Mouse (Mus musculus) forebrain, embryonic 11.5 days (tissue): ENCODE measurements around the gene Rragd. TPM values are rescaled to one million over a fixed set of nuclear protein-coding genes. Genes with fewer than 3 reads are reported as not detected.

Source experiments
- ATAC-seq: fragments of 200-750 bp; cut with Nextera tagmentation; replicated peaks from 2 replicates; pipeline ENCODE4 v1.8.0; 2017; ENCODE audit warnings: moderate TSS enrichment; ENCODE audit not compliant: low FRiP score
- DNase-seq: peaks from one replicate; pipeline ENCODE4 v3.0.0-alpha.2; 2017; ENCODE audit warnings: low spot score
- H3K27ac ChIP-seq: fragments of 300-500 bp; sonication (generic); 2 replicates; pipeline ENCODE4 v1.5.1; 2014; ENCODE audit warnings: low read depth, low read length
- H3K27me3 ChIP-seq: fragments of 300-500 bp; sonication (generic); 2 replicates; pipeline ENCODE4 v1.6.1; 2014; ENCODE audit warnings: mild to moderate bottlenecking, low read length, mixed read lengths; ENCODE audit not compliant: control insufficient read depth, insufficient read depth
- H3K36me3 ChIP-seq: fragments of 300-500 bp; sonication (generic); 2 replicates; pipeline ENCODE4 v1.6.1; 2014; ENCODE audit warnings: mild to moderate bottlenecking, low read length, moderate library complexity, mixed read lengths; ENCODE audit not compliant: control insufficient read depth, insufficient read depth
- H3K4me1 ChIP-seq: fragments of 300-500 bp; sonication (generic); replicated peaks from 2 replicates; pipeline ENCODE4 v1.6.1; 2014; ENCODE audit warnings: low read length, mixed read lengths; ENCODE audit not compliant: control insufficient read depth, insufficient read depth
- H3K4me2 ChIP-seq: fragments of 300-500 bp; sonication (generic); 2 replicates; pipeline ENCODE4 v1.6.1; 2014; ENCODE audit warnings: low read depth, mild to moderate bottlenecking, low read length, moderate library complexity, mixed read lengths; ENCODE audit not compliant: severe bottlenecking
- H3K4me3 ChIP-seq: fragments of 300-500 bp; sonication (generic); 2 replicates; pipeline ENCODE4 v1.5.1; 2014; ENCODE audit warnings: low read depth, low read length
- H3K9ac ChIP-seq: fragments of 300-500 bp; sonication (generic); 2 replicates; pipeline ENCODE4 v1.6.1; 2014; ENCODE audit warnings: low read length
- H3K9me3 ChIP-seq: fragments of 300-500 bp; sonication (generic); 2 replicates; pipeline ENCODE4 v1.6.1; 2016; ENCODE audit warnings: low read length, mixed read lengths; ENCODE audit not compliant: control insufficient read depth
- WGBS: fragments of 180-500 bp; shearing (Covaris S2); extraction: QIAGEN DNeasy Blood & Tissue Kit; methylation state at CpG from one replicate; pipeline ENCODE4 v1.1.7; 2014; 5-methylcytosine and 5-hydroxymethylcytosine counted together
- polyA plus RNA-seq: library from polyadenylated mRNA; unstranded; fragments of >200 nt; fragmentation: Nextera tagmentation; extraction: Ambion mirVana; gene quantifications from 2 replicates; pipeline ENCODE4 v1.2.1, GENCODE M21; 2014

The Rragd gene
- polyA plus RNA-seq, 1 experiment from 2014 or later, result 30.2 TPM

GRCm38 (mm10) chr4:33064986-33065385 is 82.1 kb downstream of the Rragd start:
- 75% methylated on average over 6 of the region's 6 CpGs for WGBS
- DNase-seq, result peak; percentile 32
- Histone ChIP-seq H3K4me2 (no peak overlapping the region), H3K4me1 (no peaks in the 10 kb centered on the region), H3K9me3 (no peaks in the 10 kb centered on the region), H3K27ac (no peak overlapping the region), H3K36me3 (no peaks in the 10 kb centered on the region), H3K27me3 (no peaks in the 10 kb centered on the region), H3K9ac (no peak overlapping the region), H3K4me3 (no peak overlapping the region)
- ATAC-seq, result no peak

GRCm38 (mm10) chr4:33066223-33066960 is 83.6 kb downstream of the Rragd start:
- no peaks in the 10 kb centered on the region for H3K27me3 ChIP-seq
- no peaks in the 10 kb centered on the region for H3K9me3 ChIP-seq
- H3K4me1 ChIP-seq, result no peaks in the 10 kb centered on the region
- no peak overlapping the region for H3K4me3 ChIP-seq
- WGBS, result 70% methylated on average over 14 of the region's 14 CpGs
- H3K4me2 ChIP-seq, result no peak overlapping the region
- ATAC-seq (no peak), DNase-seq (peak; percentile 44)
- no peak overlapping the region for H3K9ac ChIP-seq
- no peak overlapping the region for H3K27ac ChIP-seq
- no peaks in the 10 kb centered on the region for H3K36me3 ChIP-seq

GRCm38 (mm10) chr4:33067331-33067730 is 84.5 kb downstream of the Rragd start:
- WGBS, result 95% methylated on average over 3 of the region's 3 CpGs
- Histone ChIP-seq H3K36me3 (no peaks in the 10 kb centered on the region), H3K4me3 (no peak overlapping the region), H3K4me2 (no peak overlapping the region), H3K9me3 (no peaks in the 10 kb centered on the region), H3K27me3 (no peaks in the 10 kb centered on the region), H3K4me1 (no peaks in the 10 kb centered on the region), H3K27ac (no peak overlapping the region), H3K9ac (no peak overlapping the region)
- DNase-seq (peak; percentile 28), ATAC-seq (no peak)

GRCm38 (mm10) chr4:33067826-33068225 is 85.0 kb downstream of the Rragd start:
- H3K27me3 ChIP-seq, result no peaks in the 10 kb centered on the region
- no peaks in the 10 kb centered on the region for H3K36me3 ChIP-seq
- DNase-seq (peak; percentile 20), ATAC-seq (no peak)
- H3K4me3 ChIP-seq, result no peak overlapping the region
- WGBS, result 90% methylated on average over 6 of the region's 6 CpGs
- no peak overlapping the region for H3K4me2 ChIP-seq
- no peak overlapping the region for H3K9ac ChIP-seq
- no peaks in the 10 kb centered on the region for H3K4me1 ChIP-seq
- no peak overlapping the region for H3K27ac ChIP-seq
- no peaks in the 10 kb centered on the region for H3K9me3 ChIP-seq

GRCm38 (mm10) chr4:33068894-33069293 is 86.1 kb downstream of the Rragd start:
- no peak overlapping the region for H3K9ac ChIP-seq
- no peak overlapping the region for H3K4me2 ChIP-seq
- no peak overlapping the region for H3K27ac ChIP-seq
- DNase-seq (peak; percentile 43), ATAC-seq (no peak)
- 75% methylated on average over 6 of the region's 6 CpGs for WGBS
- no peaks in the 10 kb centered on the region for H3K36me3 ChIP-seq
- H3K27me3 ChIP-seq, result no peaks in the 10 kb centered on the region
- no peak overlapping the region for H3K4me3 ChIP-seq
- H3K9me3 ChIP-seq, result no peaks in the 10 kb centered on the region
- H3K4me1 ChIP-seq, result no peaks in the 10 kb centered on the region

GRCm38 (mm10) chr4:33070326-33070725 is 87.5 kb downstream of the Rragd start:
- DNase-seq, result no peak
- no peak overlapping the region for H3K9ac ChIP-seq
- H3K4me2 ChIP-seq, result no peak overlapping the region
- no peaks in the 10 kb centered on the region for H3K27me3 ChIP-seq
- no peak overlapping the region for H3K4me3 ChIP-seq
- 94% methylated on average over 6 of the region's 6 CpGs for WGBS
- no peaks in the 10 kb centered on the region for H3K36me3 ChIP-seq
- no peaks in the 10 kb centered on the region for H3K4me1 ChIP-seq
- no peak overlapping the region for H3K27ac ChIP-seq
- no peak for ATAC-seq
- H3K9me3 ChIP-seq, result no peaks in the 10 kb centered on the region

- Histone ChIP-seq H3K9me3 (no peaks in the 10 kb centered on the region), H3K27me3 (no peaks in the 10 kb centered on the region), H3K4me3 (no peak overlapping the region), H3K4me1 (no peaks in the 10 kb centered on the region), H3K9ac (no peak overlapping the region), H3K36me3 (no peaks in the 10 kb centered on the region), H3K27ac (no peak overlapping the region), H3K4me2 (no peak overlapping the region)
- ATAC-seq (no peak), DNase-seq (no peak)
- WGBS, result 91% methylated on average over 6 of the region's 6 CpGs
These were observed 88.5 kb downstream of the Rragd start for GRCm38 (mm10) chr4:33071337-33071736.

Other genes with a start within 250 kb of the Rragd start
- gene Lyrm2, start 182.8 kb upstream of the Rragd start, polyA plus RNA-seq, result 122 and 133 TPM in 2 replicates
- gene Ankrd6, start 32.2 kb upstream of the Rragd start, polyA plus RNA-seq, result 16.2 and 16.8 TPM in 2 replicates
- gene Ube2j1, start 48.4 kb downstream of the Rragd start, polyA plus RNA-seq, result 54.6 and 57.7 TPM in 2 replicates
- gene Gabrr2, start 80.0 kb downstream of the Rragd start, polyA plus RNA-seq, result 0.36 and 0.73 TPM in 2 replicates
- gene Gabrr1, start 149.5 kb downstream of the Rragd start, polyA plus RNA-seq, result not detected in 2 replicates
- 1.1 and 1.7 TPM in 2 replicates for gene Pm20d2, start 206.7 kb downstream of the Rragd start, polyA plus RNA-seq
- 7.9 and 9.0 TPM in 2 replicates for gene Srsf12, start 226.0 kb downstream of the Rragd start, polyA plus RNA-seq